Mouse (Mus musculus): Measurements from ENCODE around the gene Mul1. TPM values are rescaled to one million over a fixed set of nuclear protein-coding genes. Genes with fewer than 3 reads are reported as not detected.
A peak's percentile ranks its signal among the peaks of the same experiment; 100 is the strongest.
"Not testable (repeated sequence)": the region's sequence is repeated elsewhere in the genome, so short reads cannot be mapped to it uniquely, and the experiment has no call there.

Mul1 gene
- total RNA-seq (2021), result 10 to 100 TPM; 70.8 to 72.3 TPM
- long read RNA-seq, experiment 1, transcript Mul1-201 (4 exons, 3,733 nt), result major isoform, 30 of 51 reads
- long read RNA-seq, experiment 1, partial matches to known transcripts, result 5 of 51 reads
- long read RNA-seq, experiment 1, other reads (novel, unspliced or antisense), result 16 of 51 reads
- long read RNA-seq, experiment 2, transcript Mul1-201 (4 exons, 3,733 nt), result major isoform, 30 of 51 reads
- long read RNA-seq, experiment 2, partial matches to known transcripts, result 3 of 51 reads
- long read RNA-seq, experiment 2, other reads (novel, unspliced or antisense), result 17 of 51 reads

DNA sequence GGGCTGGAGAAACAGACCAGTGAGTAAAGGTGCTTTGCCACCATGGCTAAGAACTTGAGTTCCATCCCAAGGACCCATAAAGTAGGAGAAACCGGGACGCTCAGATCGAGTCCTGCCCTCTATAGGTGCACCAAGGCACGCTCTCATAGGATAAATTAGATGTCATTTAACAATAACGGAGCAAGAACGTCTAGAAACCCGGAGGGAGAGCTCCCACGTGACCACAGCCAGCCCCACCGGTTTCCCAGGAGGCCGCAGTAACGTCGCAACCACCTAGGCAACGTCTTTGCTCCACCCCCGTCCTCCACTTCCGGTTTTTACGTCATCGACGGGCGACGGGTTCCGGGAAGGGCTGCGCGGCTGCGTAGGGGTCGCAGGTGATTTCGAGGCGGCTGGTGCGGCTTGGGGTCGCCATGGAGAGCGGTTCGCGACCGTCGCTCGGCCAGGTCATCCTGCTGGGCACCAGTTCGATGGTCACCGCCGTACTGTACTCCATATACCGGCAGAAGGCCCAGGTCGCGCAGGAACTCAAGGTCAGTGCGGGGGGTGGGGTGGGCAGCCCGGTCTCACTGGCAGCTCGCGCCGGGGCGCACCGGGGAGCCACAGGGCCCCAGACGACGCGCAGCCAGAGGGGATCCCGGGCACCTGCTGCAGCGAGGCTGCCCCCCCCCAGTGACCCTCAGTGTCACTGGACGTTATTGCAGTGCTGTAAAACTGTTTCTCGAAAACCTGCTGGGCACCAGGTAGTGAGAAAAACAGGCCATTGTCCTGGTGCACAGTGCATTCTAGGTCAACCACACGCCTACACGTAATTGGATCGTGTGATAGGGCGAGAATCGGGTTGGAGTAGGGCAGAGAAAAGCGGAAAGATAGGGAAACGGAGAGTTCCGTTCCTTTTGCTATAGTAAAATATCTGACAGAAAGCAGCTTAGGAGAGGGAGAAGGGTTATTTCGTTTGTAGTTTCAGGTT lies at the start of gene Mul1:
Mul1 (plus strand) TSS at position 325 of the 970 bp plus-strand sequence.
- DNase-seq (ENCODE audit: low spot score in 2 of 2), result peak; percentile 98

DNA sequence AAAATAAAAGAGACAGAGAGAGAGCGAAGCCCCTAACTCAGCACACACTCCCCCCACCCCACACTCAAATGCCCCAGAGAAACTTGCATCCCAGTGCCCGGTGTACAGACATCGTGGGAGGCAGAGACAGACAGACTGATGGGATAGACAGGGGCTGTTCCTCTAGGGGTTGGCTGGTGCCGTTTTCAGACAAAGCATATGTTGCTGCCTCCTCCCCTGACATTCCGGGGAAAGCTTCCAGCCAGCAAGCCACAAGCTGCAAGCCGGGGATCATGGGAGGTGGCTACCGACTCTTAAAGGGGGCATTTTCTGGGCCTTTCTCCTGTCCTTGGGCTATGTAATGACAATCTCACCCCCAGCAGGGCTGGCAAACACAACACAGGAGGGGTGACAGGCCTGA lies 40.8 kb upstream of the Mul1 start:
- DNase-seq (ENCODE audit: low spot score in 2 of 2), result peak; percentile 26 to 35

DNA sequence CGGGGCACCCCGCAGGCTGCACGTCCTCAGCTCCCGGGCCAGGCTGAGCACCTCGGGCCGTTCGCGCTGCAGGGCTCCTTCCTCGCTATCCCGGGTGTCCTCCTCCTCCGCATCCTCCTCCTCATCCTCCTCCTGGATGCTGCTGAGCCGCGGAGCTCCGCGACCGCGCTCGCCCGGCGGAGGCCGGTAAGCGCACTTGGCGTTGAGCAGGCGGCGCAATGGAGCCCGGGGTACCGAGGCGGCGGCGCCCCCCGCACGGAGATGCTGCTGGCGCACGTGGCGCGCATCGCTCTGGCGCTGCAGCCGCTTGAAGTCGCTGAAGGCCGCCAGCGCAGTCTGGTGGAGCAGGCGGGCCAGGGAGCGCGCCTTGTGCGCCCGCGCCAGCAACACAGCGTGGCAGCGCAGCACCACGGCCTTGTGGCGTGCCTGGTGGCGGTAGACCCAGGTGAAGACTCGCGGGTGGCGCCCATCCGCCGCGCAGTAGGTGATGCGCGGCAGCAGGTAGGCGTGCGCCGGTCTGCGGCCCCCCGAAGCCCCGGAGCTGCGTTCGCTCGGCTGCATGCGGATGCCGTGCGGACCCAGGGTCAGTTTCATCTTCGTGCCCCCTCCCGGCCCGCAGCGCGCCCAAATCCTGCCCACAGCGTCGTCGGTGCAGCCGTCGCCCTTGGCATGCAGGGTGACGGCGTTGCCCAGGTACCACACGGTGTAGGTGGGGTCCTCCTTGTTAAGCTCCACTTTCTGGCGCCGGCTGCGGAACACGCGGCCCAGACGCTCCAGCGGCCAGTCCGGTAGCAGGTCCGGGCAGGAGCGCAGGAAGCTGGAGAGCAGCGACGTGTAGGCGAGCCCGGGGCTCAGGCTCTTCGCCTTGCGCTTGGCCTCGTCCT lies 39.1 kb upstream of the Mul1 start:
- DNase-seq (ENCODE audit: low spot score in 2 of 2), result peak; percentile 52 to 72

DNA sequence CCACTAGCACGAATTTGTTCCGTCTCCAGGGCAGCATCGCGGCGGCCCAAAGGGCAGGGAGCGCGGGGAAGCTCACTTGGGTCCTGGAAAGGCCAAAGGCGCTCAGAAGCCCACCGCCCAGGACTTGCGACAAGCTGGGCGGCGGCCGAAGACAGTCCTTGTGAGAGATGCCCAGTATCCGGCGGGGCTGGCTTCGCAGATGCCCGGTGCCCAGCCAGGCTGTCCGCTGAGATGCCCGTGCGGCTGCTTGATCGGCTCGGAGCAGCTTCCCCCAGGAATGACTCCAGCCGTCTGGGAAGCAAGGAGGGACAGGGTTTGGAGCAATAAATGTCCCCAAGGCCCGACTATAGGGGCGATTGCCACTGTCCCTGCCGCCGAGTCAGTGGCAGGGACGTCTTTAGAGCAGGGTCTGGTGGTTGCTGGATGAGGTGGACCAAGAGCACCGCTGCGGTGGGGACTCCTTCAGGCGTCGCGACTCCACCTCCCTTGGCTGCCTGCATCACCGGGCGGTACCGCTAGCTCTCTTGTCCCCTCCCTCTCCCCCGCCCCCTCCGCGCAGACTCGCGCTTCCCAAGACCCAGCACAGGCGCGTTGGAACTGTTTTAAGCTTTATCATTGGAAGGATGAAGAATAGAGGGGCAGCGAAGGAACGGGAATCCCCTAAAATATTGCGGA lies 38.4 kb upstream of the Mul1 start, which contains the start of gene Fam43b:
Fam43b (minus strand) TSS at position 558 of the 675 bp plus-strand sequence.
- DNase-seq (ENCODE audit: low spot score in 2 of 2), result peak; percentile 81 to 91

DNA sequence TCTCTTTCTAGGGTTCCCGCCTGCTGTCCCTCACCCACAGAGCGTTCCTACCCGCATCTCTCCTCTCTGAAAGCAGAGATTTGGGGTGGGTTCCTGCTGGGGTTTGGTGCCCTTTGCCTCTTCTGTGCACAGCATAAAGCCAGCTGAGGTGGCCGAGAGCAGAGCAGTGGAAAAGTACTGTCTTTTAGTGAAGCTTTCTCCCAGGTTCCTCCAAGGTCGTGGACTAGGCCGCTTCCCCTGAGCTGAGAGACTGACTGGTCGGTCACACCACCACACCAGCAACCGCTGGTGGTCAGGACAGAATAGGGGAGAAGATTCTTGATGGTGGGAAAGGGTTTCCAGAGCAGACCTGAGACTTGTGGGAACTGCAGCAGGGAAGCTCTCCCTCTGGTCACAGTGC lies 37.8 kb upstream of the Mul1 start:
- no peak for DNase-seq (ENCODE audit: low spot score in 2 of 2)

DNA sequence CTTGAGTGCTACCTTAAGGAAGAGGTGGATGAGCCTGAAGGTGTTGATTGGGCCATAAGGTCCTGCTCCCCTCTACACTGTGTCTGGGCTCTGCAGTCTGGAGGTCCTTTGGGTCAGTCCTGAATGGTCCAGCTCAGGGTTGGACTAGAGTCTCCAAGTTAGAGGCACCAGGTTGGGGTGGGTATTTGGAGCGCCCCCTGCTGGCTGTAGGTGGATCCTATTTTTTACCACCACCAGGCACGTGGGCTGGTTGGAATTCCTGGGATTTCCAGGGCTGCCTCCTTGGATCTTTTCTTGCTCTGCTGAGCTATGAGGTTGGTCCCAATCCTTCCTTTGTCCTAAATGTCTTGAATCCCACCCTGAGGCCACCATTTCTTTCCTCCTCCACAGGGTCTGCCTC lies 29.7 kb upstream of the Mul1 start:
- peak in 1 of 2 experiments; percentile 53 for DNase-seq (ENCODE audit: low spot score in 2 of 2)

DNA sequence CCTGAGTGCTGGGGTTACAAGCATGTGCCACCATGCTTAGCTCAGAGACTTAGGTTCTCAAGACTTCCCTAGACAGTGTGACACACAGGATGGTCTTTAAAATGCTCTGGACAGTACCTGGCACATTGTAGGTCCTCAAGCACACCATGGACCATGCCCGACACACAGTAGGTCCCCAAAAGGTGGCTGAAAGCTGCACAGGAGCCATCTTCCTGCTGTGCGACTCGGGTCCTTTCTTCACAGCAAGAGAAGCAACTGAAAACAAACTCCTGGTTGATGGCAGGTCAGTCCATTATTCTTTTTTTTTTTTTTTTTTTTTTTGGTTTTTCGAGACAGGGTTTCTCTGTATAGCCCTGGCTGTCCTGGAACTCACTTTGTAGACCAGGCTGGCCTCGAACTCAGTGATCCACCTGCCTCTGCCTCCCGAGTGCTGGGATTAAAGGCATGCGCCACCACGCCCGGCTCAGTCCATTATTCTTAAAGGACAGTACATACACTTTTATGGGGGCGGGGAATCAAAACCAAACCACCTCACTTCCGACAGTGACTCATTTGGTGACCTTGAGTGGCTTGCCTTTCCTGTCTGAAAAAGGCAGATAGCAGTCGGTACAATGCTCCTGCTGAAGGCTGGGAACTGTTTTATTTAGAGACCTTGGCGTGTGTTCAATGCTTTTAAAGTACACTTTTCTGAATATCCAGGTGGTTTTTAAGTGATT lies 26.8 kb upstream of the Mul1 start:
- no peak for DNase-seq (ENCODE audit: low spot score in 2 of 2)

DNA sequence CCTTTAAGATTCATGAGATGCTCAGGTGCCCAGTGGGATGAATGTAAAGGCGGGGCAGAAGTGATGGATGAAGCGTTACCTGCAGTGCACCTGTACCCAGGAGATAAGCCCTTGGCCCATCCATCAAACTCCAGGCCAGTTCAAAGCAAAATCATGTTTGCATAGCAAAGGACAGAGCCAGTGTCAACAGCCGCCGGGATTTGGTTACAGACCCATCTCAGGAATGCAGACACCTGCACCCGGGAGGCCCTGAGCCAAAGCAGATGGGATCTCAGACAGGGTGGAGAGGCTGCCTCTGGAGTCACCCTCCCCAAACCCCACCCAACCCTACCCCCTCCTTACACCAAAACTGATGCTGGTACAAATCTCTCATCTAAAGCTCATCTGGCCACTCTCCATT lies 23.5 kb upstream of the Mul1 start:
- DNase-seq (ENCODE audit: low spot score in 2 of 2), result no peak

DNA sequence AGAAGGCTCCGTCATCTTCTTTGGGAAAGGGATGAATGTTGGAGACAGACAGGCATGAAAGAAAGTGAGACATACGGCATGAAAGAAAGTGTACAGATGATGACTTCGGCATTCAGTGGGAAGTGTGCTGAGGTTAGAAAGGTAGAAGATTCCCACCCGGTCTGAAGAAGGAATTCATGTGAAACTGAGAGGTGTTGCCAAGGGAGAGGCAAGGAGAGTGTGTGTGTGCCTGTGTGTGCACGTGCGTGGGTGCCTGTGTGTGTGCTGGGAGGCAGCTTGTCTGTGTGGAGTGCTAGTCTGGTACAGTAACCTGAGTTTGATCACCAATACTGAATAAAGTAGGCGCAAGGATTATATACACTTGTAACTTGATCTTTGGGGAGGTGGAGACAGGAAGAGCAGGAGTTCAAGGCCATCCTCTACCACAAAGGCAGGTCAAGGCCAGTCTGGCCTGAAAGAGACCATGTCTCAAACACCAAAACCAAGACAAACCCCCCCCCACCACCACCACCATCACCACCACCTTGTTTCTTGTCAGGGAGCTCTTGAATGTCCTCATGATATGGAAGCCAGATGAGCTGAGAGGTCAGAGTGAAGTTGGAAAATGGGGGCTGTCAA lies 22.9 kb upstream of the Mul1 start:
- no peak for DNase-seq (ENCODE audit: low spot score in 2 of 2)

DNA sequence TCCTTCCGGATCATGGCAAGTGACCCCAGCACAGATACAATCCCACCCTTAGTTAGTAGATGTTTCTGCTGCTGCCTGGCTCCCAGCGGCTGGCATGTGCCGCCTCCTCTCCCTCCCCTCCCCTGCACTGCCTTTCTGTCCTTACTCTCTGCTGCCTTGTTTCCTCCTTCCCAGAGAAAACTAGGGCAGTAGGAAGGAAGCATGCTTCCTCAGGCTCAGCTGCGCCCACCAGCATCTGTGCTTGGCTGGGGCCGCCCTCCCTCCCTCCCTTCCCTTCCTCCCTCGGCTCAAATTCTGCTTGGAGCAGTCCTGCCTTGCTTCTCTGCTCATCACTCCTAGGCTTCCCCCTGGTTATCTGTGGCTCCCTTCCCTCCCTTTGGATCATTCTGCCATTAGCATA lies 19.7 kb upstream of the Mul1 start:
- peak; percentile 60 to 75 for DNase-seq (ENCODE audit: low spot score in 2 of 2)

DNA sequence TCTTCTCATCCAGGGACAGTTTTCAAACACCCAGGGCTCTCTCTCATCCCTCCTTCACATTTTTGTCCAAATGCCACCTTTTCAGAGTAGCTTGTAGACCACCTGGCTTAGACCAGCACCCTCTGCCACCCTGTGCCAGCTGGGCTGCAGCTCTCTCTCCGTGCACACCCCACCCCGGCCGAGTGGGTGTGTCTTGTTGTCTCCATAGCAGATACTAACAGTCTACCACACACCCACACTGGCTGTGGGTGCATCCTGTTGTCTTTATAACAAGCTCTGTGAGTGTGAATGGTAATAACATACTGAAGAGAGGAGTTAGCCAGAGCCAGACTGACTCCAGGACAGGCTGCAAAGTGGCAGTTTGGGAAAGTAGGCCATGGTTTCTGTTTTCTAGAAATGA lies 18.5 kb upstream of the Mul1 start:
- DNase-seq (ENCODE audit: low spot score in 2 of 2), result peak; percentile 67 to 81

DNA sequence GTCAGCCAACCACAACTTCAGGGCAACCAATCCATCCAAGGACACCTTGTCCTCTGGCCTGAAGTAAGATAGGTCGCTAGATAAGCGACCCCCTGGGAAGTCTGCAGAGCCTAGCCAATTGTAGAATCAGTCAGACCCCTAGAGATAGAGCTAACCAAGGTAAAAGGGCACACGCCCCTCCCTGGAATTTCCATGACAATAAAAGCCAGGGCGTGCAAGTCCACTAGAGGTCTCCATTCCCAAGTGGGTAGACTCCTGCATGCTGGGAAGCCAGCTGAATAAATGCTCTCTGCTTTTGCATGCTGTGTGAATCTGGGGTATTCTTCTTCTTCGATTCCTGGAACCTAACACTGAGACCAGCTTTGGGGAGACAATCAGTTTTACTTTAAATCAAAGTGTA lies 18.1 kb upstream of the Mul1 start:
- no peak for DNase-seq (ENCODE audit: low spot score in 2 of 2)

DNA sequence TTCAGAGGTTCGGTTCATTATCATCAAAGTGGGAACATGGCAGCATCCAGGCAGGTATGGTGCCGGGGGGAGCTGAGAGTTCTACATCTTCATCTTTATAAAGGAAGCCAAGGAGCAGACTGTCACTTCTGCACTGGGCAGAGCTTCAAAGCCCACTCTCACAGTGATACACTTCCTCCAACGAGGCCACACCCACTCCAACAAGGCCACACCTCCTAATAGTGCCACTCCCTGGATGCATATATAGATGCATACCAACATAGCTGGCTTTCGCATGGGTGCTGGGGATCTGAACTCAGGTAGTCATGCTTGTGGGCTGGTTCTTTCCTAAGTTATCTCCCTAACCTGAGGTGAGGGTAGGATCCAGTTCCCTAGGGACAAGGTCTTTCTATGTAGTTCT lies 16.6 kb upstream of the Mul1 start:
- DNase-seq (ENCODE audit: low spot score in 2 of 2), result no peak

DNA sequence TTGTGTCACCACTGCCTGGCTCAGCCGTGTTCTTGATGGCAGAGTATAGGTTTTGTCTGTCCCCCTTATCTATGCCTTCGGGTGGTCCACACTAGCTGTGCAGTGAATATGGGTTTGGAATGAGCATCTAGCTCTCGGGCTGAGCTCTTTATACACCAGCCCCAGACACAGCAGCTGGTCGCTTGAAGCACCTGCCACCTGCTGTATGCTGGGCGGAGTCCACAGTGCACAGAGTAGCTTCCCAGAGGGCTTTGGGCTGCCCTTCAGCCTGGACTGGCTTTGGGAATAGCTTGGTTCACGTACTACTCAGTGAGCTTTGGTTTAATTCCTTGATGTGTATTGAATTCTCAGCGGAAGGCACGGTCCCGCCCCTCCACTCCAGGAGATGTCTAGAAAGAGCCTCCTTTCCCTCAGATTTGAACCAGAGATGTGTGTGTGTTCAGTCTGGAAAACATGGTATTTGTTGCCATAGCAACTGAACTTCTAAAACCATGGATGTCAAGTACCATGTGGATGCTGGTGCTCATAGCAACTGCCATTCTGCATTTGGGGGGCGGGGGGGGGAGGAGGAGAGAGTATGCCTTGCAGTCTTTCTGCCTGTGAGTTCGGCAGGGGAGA lies 16.0 kb upstream of the Mul1 start:
- no peak for DNase-seq (ENCODE audit: low spot score in 2 of 2)

DNA sequence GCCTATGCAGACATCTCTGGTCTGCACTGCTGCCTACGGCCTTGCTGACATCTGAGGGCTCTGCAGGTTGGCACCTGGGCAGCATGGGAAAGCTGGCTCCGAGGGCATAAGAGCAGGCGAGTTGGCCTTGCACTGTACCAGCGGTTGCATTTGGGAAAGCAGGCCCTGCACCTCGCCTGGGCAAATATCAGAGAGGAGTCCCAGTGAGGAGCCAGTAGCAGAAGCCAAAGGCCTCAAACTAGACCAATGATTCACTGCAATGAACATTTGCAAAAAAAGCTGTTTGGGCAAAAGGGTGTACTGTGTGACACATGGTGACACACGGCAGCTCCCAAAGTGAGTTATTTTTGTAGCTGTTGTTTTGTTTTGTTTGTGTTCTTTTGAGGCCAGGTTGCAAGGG lies 9.4 kb upstream of the Mul1 start:
- no peak for DNase-seq (ENCODE audit: low spot score in 2 of 2)

DNA sequence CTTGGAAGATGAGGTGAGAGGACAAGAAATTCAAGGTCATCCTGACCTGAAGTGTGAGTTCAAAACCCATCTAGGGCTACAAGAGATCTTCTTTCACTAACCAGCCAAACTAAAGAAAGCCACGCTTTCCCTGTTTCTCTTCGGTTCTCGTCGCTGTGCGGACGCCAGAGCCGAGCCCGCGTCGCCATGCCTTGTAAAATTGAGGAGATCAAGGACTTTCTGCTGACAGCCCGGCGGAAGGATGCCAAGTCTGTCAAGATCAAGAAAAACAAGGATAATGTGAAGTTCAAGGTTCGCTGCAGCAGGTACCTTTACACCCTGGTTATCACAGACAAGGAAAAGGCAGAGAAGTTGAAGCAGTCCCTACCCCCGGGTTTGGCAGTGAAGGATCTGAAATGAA lies 8.9 kb upstream of the Mul1 start:
- DNase-seq (ENCODE audit: low spot score in 2 of 2), result not testable (repeated sequence)

DNA sequence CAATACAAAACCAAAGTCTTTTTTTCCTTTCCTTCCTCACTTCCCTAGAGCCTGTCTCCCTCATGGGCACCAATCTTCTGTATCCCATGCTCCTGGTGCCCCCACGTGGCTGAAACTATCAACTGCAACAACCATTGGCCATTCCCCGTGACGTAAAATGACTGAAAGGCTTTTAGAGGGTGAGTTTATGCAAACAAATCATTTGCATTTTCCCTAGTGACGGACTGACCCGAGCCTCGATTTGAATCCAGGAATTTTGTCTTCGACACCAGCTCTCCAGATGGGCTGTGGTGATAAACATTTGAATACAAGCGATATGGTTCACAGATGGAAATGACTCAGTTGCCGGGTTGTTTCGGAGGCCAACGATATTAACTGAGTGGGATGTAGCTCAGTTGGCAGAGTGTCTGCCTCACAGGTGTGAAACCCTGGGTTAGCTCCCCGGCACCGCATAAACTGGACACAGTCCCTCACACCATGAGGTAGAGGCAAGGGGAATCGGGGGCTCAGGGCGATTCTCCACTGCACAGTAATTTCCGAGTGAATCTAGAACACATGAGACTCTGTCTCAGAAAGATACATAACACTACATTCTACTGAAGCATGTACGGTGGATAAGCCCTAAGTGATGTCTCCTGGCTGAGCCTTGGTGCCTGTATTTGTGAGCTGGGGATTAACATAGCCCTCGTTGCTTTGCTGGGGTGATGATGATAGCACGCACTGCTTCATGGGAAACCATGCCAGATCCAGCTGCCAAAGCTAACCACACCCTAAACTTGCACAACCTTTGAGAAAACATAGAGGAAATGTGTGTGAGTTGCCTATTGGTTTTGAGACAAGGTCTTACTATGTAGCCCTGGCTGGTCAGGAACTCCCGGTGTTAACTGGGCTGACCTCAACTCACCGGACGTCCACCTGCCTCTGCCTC lies 7.4 kb upstream of the Mul1 start:
- peak; percentile 93 to 94 for DNase-seq (ENCODE audit: low spot score in 2 of 2)

DNA sequence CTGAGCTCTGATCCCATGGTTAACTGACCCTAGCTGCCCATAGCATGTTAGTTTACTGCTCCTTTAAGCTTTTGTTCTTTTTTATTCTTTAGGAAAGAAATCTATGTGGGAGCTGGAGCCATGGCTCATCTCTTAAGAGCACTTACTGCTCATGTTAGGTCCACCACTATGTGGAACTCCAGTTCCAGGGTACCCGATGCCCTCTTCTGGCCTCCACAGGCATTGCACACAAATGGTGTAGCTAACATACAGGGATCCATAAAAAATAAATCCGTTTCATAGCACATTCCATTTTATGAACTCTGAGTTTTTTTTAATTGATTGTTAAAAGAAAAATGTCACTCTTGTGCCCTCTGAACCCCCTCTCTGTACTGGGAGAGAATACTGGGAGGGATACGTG lies 4.7 kb upstream of the Mul1 start:
- peak; percentile 39 to 57 for DNase-seq (ENCODE audit: low spot score in 2 of 2)

Data from left cerebral cortex, adult 18-20 months (tissue).